Mouse (Mus musculus): Measurements from ENCODE around the gene Gipc3. TPM values are rescaled to one million over a fixed set of nuclear protein-coding genes. Genes with fewer than 3 reads are reported as not detected.

Gipc3 gene
- polyA plus RNA-seq, 1 experiment from 2014 or later, result not detected

- ATAC-seq (ENCODE audit: low read depth), result peak; percentile 95
- WGBS, result 10% methylated on average over 54 of the region's 54 CpGs
Measured at GRCm38 (mm10) chr10:81383802-81384604, 40.9 kb upstream of the Gipc3 start, which contains the start of the genes Dohh and Gm48551. Dohh (plus strand) TSS chr10:81384428. Gm48551 (plus strand) TSS chr10:81384466.

DNA sequence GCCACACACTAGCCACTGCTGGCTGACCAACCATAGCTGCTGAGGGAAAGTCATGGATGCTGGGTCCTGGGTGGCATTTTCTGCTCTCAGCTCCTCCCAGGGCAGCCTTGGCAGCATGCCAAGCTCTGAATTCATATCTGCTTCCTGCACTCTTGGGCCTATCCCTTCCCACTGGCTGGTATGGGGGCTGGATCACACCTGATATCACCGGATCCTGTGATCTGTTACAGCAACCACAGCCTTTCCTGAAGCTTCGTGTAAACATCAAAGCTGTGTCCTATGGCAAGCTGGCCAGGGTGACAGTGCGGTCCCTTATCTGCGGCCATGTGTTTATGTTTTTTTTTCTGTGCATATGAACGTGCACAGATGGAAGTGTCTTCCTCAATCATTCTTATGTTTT lies 39.0 kb upstream of the Gipc3 start:
- no peak overlapping the region for H3K4me2 ChIP-seq
- H3K4me3 ChIP-seq, result no peak overlapping the region
- ATAC-seq (ENCODE audit: low read depth), result no peak
- 0 out of 2 replicates have a peak overlapping the region, but pooled peaks have one; percentile 32 for H3K9ac ChIP-seq
- no peaks in the 10 kb centered on the region for H3K9me3 ChIP-seq
- peak overlapping the region; percentile 28; the same call in 1 of the 2 replicates for H3K27ac ChIP-seq (replicated peaks)
- peaks cover 14% of the 10 kb centered on the region for H3K36me3 ChIP-seq
- 87% methylated on average over 5 of the region's 5 CpGs for WGBS
- H3K27me3 ChIP-seq, result no peaks in the 10 kb centered on the region
- peaks cover 27% of the 10 kb centered on the region for H3K4me1 ChIP-seq (replicated peaks)

More at GRCm38 (mm10) chr10:81383802-81384604, 40.9 kb upstream of the Gipc3 start, which contains the start of the genes Dohh and Gm48551:
- Histone ChIP-seq H3K4me2 (peak within 1 kb of the TSS; percentile 91), H3K27ac (replicated peaks) (peak within 1 kb of the TSS; percentile 87), H3K36me3 (peaks cover 33% of the 10 kb centered on the region), H3K27me3 (no peaks in the 10 kb centered on the region), H3K9me3 (no peaks in the 10 kb centered on the region), H3K4me1 (replicated peaks) (peaks cover 18% of the 10 kb centered on the region), H3K4me3 (peak within 1 kb of the TSS; percentile 85), H3K9ac (peak within 1 kb of the TSS; percentile 83)

- H3K4me3 ChIP-seq, result no peak overlapping the region
- no peaks in the 10 kb centered on the region for H3K27me3 ChIP-seq
- no peak overlapping the region for H3K9ac ChIP-seq
- H3K27ac ChIP-seq (replicated peaks), result no peak overlapping the region
- ATAC-seq (ENCODE audit: low read depth), result no peak
- no peak overlapping the region for H3K4me2 ChIP-seq
- WGBS, result 90% methylated on average over 6 of the region's 6 CpGs
- peaks cover 31% of the 10 kb centered on the region for H3K4me1 ChIP-seq (replicated peaks)
- peaks cover 7% of the 10 kb centered on the region; the same call in 1 of the 2 replicates for H3K36me3 ChIP-seq
- no peaks in the 10 kb centered on the region for H3K9me3 ChIP-seq
Measured at GRCm38 (mm10) chr10:81379809-81380378, 36.8 kb upstream of the Gipc3 start.

- peak; percentile 1 for ATAC-seq (ENCODE audit: low read depth)
- Histone ChIP-seq H3K4me3 (peak overlapping the region; percentile 71), H3K36me3 (peaks cover 10% of the 10 kb centered on the region), H3K27me3 (no peaks in the 10 kb centered on the region), H3K9me3 (no peaks in the 10 kb centered on the region), H3K4me1 (replicated peaks) (peaks cover 29% of the 10 kb centered on the region), H3K4me2 (peak overlapping the region; percentile 59), H3K9ac (peak overlapping the region; percentile 57), H3K27ac (replicated peaks) (peak overlapping the region; percentile 66)
- WGBS, result 59% methylated on average over 3 of the region's 3 CpGs
Measured at GRCm38 (mm10) chr10:81379183-81379553, 36.1 kb upstream of the Gipc3 start.

DNA sequence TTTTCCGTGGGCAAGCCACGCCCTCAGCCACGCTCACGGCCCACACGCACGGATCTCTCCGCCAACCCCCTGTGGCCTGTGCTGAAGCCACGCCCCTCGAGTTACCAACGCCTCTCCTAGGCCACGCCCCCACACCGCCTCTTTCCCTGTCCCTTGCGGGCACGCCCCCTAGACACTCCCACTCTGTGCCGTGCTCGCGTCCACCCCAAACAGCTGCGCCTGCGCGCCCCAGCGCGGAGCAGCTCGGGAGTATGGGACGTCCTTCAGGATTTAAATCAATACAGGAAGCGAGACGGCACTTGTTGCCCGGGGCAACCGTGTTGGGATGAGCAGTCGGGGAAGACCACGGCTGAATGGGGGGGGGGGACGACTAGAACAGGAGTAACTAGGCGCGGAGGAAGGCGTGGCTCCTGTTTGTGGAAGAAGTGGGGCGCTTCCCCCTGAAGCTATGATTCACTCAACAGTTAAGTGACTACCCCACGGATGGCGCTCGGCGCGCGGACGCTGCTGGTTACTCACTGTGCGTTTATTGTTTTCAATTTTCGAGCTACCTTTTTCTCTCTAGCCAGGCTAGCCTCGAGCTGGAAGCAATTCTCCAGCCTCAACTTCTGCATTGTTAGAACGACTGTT lies 35.6 kb upstream of the Gipc3 start:
- peaks cover 15% of the 10 kb centered on the region for H3K36me3 ChIP-seq
- H3K9ac ChIP-seq, result peak overlapping the region; percentile 57
- H3K4me3 ChIP-seq, result peak overlapping the region; percentile 71
- peak overlapping the region; percentile 79 for H3K27ac ChIP-seq (replicated peaks)
- no peaks in the 10 kb centered on the region for H3K27me3 ChIP-seq
- H3K9me3 ChIP-seq, result no peaks in the 10 kb centered on the region
- whole genome bisulfite sequencing, result under 1% methylated on average over 46 of the region's 46 CpGs
- peaks cover 33% of the 10 kb centered on the region for H3K4me1 ChIP-seq (replicated peaks)
- peak overlapping the region; percentile 59 for H3K4me2 ChIP-seq
- peak; percentile 96 for ATAC-seq (ENCODE audit: low read depth)

GRCm38 (mm10) chr10:81377793-81378552 lies 34.9 kb upstream of the Gipc3 start, which contains the start of gene Fzr1:
Fzr1 (minus strand) TSS chr10:81378516.
- under 1% methylated on average over 56 of the region's 59 CpGs for WGBS
- Histone ChIP-seq H3K4me3 (peak within 1 kb of the TSS; percentile 71), H3K36me3 (peaks cover 22% of the 10 kb centered on the region), H3K9ac (peak within 1 kb of the TSS; percentile 86), H3K4me2 (peak within 1 kb of the TSS; percentile 86), H3K27ac (replicated peaks) (peak within 1 kb of the TSS; percentile 79), H3K27me3 (no peaks in the 10 kb centered on the region), H3K9me3 (no peaks in the 10 kb centered on the region), H3K4me1 (replicated peaks) (peaks cover 38% of the 10 kb centered on the region)
- peak; percentile 69 for ATAC-seq (ENCODE audit: low read depth)

GRCm38 (mm10) chr10:81377362-81377664 lies 34.2 kb upstream of the Gipc3 start:
- 61% methylated on average over 2 of the region's 2 CpGs for WGBS
- peaks cover 28% of the 10 kb centered on the region for H3K36me3 ChIP-seq
- H3K27me3 ChIP-seq, result no peaks in the 10 kb centered on the region
- no peak for ATAC-seq (ENCODE audit: low read depth)
- H3K4me1 ChIP-seq (replicated peaks), result peaks cover 38% of the 10 kb centered on the region
- H3K4me3 ChIP-seq, result peak overlapping the region; percentile 71
- H3K9ac ChIP-seq, result peak overlapping the region; percentile 86
- H3K27ac ChIP-seq (replicated peaks), result no peak overlapping the region; the same call in 1 of the 2 replicates
- H3K4me2 ChIP-seq, result peak overlapping the region; percentile 86
- H3K9me3 ChIP-seq, result no peaks in the 10 kb centered on the region

- 44% methylated on average over 6 of the region's 6 CpGs for WGBS
- H3K9me3 ChIP-seq, result no peaks in the 10 kb centered on the region
Measured at GRCm38 (mm10) chr10:81376561-81377361, 33.7 kb upstream of the Gipc3 start.

DNA sequence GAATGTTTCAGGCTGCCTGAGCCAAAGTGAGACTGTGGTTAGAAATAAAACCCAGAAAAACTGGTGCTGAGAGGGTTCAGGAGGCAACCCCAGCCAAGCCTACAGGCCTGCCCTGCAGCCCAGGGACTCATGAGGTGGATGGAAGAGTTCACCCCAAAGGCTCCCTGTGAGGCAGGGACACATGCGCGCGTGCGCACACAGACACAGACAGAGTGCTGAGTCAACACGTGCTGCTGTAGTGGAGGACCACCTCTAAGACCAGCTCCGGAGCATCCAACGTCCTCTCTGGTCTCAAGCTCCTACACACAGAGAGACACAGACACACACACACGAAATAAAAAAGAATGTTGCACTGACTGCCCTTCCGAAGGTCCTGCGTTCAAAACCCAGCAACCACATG lies 32.3 kb upstream of the Gipc3 start:
- Histone ChIP-seq H3K9ac (peak overlapping the region; percentile 26; the same call in 1 of the 2 replicates), H3K9me3 (no peaks in the 10 kb centered on the region), H3K27ac (replicated peaks) (no peak overlapping the region), H3K4me3 (no peak overlapping the region), H3K4me2 (no peak overlapping the region), H3K4me1 (replicated peaks) (peaks cover 38% of the 10 kb centered on the region), H3K36me3 (peaks cover 44% of the 10 kb centered on the region), H3K27me3 (no peaks in the 10 kb centered on the region)
- WGBS, result 96% methylated on average over 10 of the region's 10 CpGs
- no peak for ATAC-seq (ENCODE audit: low read depth)

More at GRCm38 (mm10) chr10:81376561-81377361, 33.7 kb upstream of the Gipc3 start:
- H3K9ac ChIP-seq, result peak overlapping the region; percentile 86
- H3K27ac ChIP-seq (replicated peaks), result no peak overlapping the region
- peaks cover 29% of the 10 kb centered on the region for H3K36me3 ChIP-seq
- peaks cover 38% of the 10 kb centered on the region for H3K4me1 ChIP-seq (replicated peaks)
- H3K4me2 ChIP-seq, result peak overlapping the region; percentile 86
- no peak for ATAC-seq (ENCODE audit: low read depth)
- H3K4me3 ChIP-seq, result peak overlapping the region; percentile 71
- H3K27me3 ChIP-seq, result no peaks in the 10 kb centered on the region

- H3K27ac ChIP-seq (replicated peaks), result no peak overlapping the region
- H3K4me3 ChIP-seq, result no peak overlapping the region
- H3K36me3 ChIP-seq, result peaks cover 58% of the 10 kb centered on the region
- peaks cover 46% of the 10 kb centered on the region for H3K4me1 ChIP-seq (replicated peaks)
- ATAC-seq (ENCODE audit: low read depth), result no peak
- no peaks in the 10 kb centered on the region for H3K9me3 ChIP-seq
- no peak overlapping the region for H3K9ac ChIP-seq
- no peak overlapping the region for H3K4me2 ChIP-seq
- WGBS, result 63% methylated on average over 6 of the region's 6 CpGs
- peaks cover 32% of the 10 kb centered on the region for H3K27me3 ChIP-seq
Measured at GRCm38 (mm10) chr10:81367207-81367495, 24.1 kb upstream of the Gipc3 start.

Data from neural tube, embryonic 13.5 days (tissue).